Mouse (Mus musculus): Measurements from ENCODE around the gene Zbtb38. TPM values are rescaled to one million over a fixed set of nuclear protein-coding genes. Genes with fewer than 3 reads are reported as not detected.
A peak's percentile ranks its signal among the peaks of the same experiment; 100 is the strongest.

Zbtb38 gene
- total and polyA plus RNA-seq, 3 experiments: 9.0 to 43.5 (median 42.3) TPM

DNA sequence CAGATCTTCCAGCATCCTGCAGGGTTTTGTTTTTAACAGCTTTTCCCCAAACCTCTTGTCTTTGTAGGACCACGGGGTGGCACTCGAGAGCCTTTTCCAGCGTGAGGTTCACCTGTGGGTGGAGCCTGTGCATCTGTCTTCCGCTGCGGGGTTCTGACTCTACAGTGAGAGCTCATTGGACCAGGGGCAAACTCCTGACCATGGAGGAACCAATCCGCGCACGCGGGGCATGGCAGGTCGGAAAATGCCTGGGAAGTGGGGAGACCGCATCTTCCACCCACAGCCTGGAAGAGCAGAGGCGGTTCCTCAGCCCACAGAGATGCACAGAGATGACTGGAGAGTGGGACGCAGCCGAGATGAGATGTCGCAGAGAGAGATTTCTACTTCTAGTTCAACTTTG, 82.8 kb downstream of the Zbtb38 start:
- peaks cover 1% of the 10 kb centered on the region; the same call in 1 of the 2 replicates for H3K4me1 ChIP-seq (ENCODE audit: control insufficient read depth, insufficient read depth, low read length)
- H3K27me3 ChIP-seq (ENCODE audit: control insufficient read depth, insufficient read depth, low read length): no peaks in the 10 kb centered on the region
- no peaks in the 10 kb centered on the region for H3K36me3 ChIP-seq (ENCODE audit: control insufficient read depth, insufficient read depth, low read length)
- no peak overlapping the region for H3K9ac ChIP-seq (ENCODE audit: low read depth, low read length)
- TF ChIP-seq POLR2A (IDR thresholded peaks at IDR 0.05; ENCODE audit: insufficient read depth, low read depth, low read length): peak; percentile 81
- peak; percentile 94 for TF ChIP-seq CTCF (IDR thresholded peaks at IDR 0.05)
- TF ChIP-seq EP300 (IDR thresholded peaks at IDR 0.05; ENCODE audit: insufficient read depth, low read depth, low read length): peak; percentile 76
- H3K79me2 ChIP-seq (replicated peaks; ENCODE audit: control insufficient read depth, insufficient read depth, low read length): no peaks in the 10 kb centered on the region
- H3K4me3 ChIP-seq: peak overlapping the region; percentile 52
- WGBS: 3% methylated on average over 15 of the region's 15 CpGs
- DNase-seq: peak; percentile 93
- peak overlapping the region; percentile 51 for H3K27ac ChIP-seq
- intact Hi-C loops (cut with DNase I): loop anchor here (1.0 to 2.0 kb wide), 3 partner anchors 49 to 148 kb away; no protein-coding TSS in a partner anchor

DNA sequence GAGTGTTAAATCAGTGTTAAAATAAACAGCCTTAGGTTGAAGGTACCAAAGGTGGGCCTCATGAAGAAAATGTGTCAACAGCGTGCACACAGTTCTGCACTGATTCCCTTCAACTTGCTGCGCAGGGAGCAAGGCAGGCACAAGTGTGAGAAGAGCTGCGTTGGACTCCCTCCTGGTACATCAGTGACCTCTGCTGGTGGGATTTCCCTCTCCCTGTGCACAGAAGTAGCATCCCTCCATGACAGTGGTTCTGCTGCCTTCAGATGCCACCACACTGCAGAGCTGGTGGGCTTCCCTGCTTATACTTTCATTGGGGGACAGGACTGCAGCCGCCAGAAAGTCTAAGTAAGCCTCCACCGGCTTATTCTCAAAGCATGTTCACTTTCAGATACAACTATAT, 84.0 kb downstream of the Zbtb38 start:
- Histone ChIP-seq H3K4me3 (no peak overlapping the region), H3K9ac (ENCODE audit: low read depth, low read length) (no peak overlapping the region), H3K79me2 (replicated peaks; ENCODE audit: control insufficient read depth, insufficient read depth, low read length) (no peaks in the 10 kb centered on the region), H3K36me3 (ENCODE audit: control insufficient read depth, insufficient read depth, low read length) (no peaks in the 10 kb centered on the region), H3K27ac (no peak overlapping the region), H3K4me1 (ENCODE audit: control insufficient read depth, insufficient read depth, low read length) (peaks cover 1% of the 10 kb centered on the region; the same call in 1 of the 2 replicates), H3K27me3 (ENCODE audit: control insufficient read depth, insufficient read depth, low read length) (no peaks in the 10 kb centered on the region)
- intact Hi-C loops (cut with DNase I): loop anchor here (1.0 kb wide), 3 partner anchors 91 to 150 kb away; no protein-coding TSS in a partner anchor
- WGBS: 45% methylated on average over 5 of the region's 5 CpGs
- TF ChIP-seq CTCF (IDR thresholded peaks at IDR 0.05): peak; percentile 70
- no peak for TF ChIP-seq EP300 (IDR thresholded peaks at IDR 0.05; ENCODE audit: insufficient read depth, low read depth, low read length)
- no peak for TF ChIP-seq POLR2A (IDR thresholded peaks at IDR 0.05; ENCODE audit: insufficient read depth, low read depth, low read length)
- peak; percentile 34 to 46 for DNase-seq

DNA sequence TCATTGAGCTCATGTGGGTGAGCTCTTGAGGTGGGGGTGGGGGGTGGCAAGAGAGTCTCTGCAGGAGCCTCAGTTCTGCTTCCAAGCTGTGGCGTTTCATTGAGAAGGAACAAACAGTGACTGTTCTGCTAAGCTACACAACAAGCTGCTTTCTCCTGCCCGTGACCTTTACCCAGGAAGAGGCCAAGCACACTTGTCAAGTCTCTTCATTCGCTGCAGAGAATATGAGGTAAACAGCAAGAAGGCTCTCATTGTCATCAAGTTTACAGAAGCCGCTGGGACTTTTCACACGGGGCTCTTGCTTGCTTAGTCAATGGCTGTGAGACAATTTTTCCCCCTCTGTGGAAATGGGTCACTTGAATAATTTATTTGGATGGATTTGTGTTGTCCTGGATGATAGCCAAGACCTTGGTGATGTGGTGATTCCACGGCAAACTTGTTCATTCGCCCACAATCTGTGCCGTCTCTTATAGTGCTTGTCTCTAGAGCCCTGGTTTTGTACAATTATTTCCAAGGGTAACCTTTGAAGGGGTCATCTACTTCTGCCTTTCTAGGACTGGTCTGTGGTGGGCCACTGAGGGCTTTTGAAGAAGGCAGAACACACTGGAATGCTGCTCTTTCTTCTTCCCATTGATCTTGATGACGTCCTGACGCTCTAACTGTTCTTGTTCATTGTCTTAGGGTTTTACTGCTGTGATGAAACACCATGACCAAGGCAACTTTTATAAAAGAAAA, 92.0 kb downstream of the Zbtb38 start:
- intact Hi-C loops (cut with DNase I): no loop called here
- no peaks in the 10 kb centered on the region for H3K4me1 ChIP-seq (ENCODE audit: control insufficient read depth, insufficient read depth, low read length)
- H3K4me3 ChIP-seq: no peak overlapping the region
- WGBS: 82% methylated on average over 10 of the region's 10 CpGs
- no peak overlapping the region for H3K9ac ChIP-seq (ENCODE audit: low read depth, low read length)
- TF ChIP-seq POLR2A (IDR thresholded peaks at IDR 0.05; ENCODE audit: insufficient read depth, low read depth, low read length): no peak
- TF ChIP-seq CTCF (IDR thresholded peaks at IDR 0.05): no peak
- TF ChIP-seq EP300 (IDR thresholded peaks at IDR 0.05; ENCODE audit: insufficient read depth, low read depth, low read length): no peak
- no peak for DNase-seq
- H3K36me3 ChIP-seq (ENCODE audit: control insufficient read depth, insufficient read depth, low read length): no peaks in the 10 kb centered on the region
- no peaks in the 10 kb centered on the region for H3K79me2 ChIP-seq (replicated peaks; ENCODE audit: control insufficient read depth, insufficient read depth, low read length)
- no peak overlapping the region for H3K27ac ChIP-seq
- H3K27me3 ChIP-seq (ENCODE audit: control insufficient read depth, insufficient read depth, low read length): no peaks in the 10 kb centered on the region

DNA sequence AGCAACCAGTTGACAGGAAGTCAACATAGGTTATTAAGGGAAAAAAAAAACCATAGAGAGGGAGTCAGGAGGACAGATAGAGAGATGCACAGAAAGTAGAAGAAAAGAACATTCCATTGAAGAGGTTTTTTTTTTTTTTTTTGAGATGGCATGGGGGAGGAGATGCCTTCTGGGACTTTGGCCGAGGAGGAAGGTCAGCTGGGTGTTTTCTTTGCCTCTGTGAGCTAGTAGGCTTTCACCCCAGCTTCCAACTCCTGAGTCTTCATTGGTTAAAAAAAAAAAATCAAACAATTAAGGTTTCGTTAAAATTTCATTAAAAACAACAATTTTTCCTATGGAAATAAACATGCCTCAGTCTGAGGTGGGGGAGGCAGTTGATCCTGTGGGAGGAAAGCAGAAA, 92.8 kb downstream of the Zbtb38 start:
- H3K36me3 ChIP-seq (ENCODE audit: control insufficient read depth, insufficient read depth, low read length): no peaks in the 10 kb centered on the region
- no peak overlapping the region for H3K9ac ChIP-seq (ENCODE audit: low read depth, low read length)
- no peaks in the 10 kb centered on the region for H3K4me1 ChIP-seq (ENCODE audit: control insufficient read depth, insufficient read depth, low read length)
- no peaks in the 10 kb centered on the region for H3K27me3 ChIP-seq (ENCODE audit: control insufficient read depth, insufficient read depth, low read length)
- no peak overlapping the region for H3K4me3 ChIP-seq
- no peak for TF ChIP-seq POLR2A (IDR thresholded peaks at IDR 0.05; ENCODE audit: insufficient read depth, low read depth, low read length)
- TF ChIP-seq EP300 (IDR thresholded peaks at IDR 0.05; ENCODE audit: insufficient read depth, low read depth, low read length): no peak
- TF ChIP-seq CTCF (IDR thresholded peaks at IDR 0.05): no peak
- no peak overlapping the region for H3K27ac ChIP-seq
- no peak for DNase-seq
- intact Hi-C loops (cut with DNase I): no loop called here
- H3K79me2 ChIP-seq (replicated peaks; ENCODE audit: control insufficient read depth, insufficient read depth, low read length): no peaks in the 10 kb centered on the region
- WGBS: 63% methylated on average over 2 of the region's 2 CpGs

DNA sequence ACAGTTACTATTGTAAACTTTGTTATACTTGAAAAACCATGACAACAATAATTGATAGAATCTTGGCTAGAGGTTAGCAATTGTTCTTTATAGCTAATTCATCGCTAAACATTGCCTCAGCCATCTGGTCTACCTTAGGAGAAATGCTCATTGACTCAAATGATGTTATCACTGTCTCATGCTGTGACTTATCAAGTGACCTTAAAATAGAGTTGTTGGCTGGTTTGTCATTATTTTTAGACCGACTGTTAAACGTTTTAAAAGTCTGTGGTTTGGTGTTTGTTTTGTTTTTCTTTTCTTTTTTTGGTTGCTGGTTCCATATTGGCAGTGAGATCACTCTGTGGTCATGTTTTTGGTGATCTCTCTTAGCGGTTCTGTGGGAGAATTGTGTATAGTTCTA, 99.1 kb downstream of the Zbtb38 start:
- intact Hi-C loops (cut with DNase I): loop anchor here (2.0 kb wide), 1 partner anchor 81 kb away; no protein-coding TSS in a partner anchor
- H3K27me3 ChIP-seq (ENCODE audit: control insufficient read depth, insufficient read depth, low read length): no peaks in the 10 kb centered on the region
- WGBS: 31% methylated on average over 4 of the region's 4 CpGs

DNA sequence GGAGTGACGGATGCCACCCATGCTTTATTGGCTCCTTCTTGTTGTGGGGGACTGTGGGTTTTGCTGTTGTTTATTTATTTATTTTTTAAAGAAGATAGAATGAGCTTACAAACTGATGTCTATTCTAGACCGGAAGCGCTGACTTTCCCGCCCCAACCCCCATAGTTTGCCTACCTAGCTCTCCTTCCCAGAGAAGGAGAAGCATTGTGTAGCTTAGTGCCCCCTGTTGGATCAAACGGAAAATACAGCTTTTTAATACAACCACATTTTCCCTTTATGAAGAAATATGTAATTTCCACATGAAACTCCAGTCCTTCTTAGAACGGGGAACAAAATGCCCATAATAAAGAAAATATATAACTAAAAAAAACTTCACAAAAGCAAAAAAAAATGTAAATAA, 99.9 kb downstream of the Zbtb38 start:
- no peak overlapping the region for H3K9ac ChIP-seq (ENCODE audit: low read depth, low read length)
- H3K4me3 ChIP-seq: no peak overlapping the region
- no peaks in the 10 kb centered on the region for H3K79me2 ChIP-seq (replicated peaks; ENCODE audit: control insufficient read depth, insufficient read depth, low read length)
- TF ChIP-seq EP300 (IDR thresholded peaks at IDR 0.05; ENCODE audit: insufficient read depth, low read depth, low read length) (no peak), POLR2A (IDR thresholded peaks at IDR 0.05; ENCODE audit: insufficient read depth, low read depth, low read length) (no peak), CTCF (IDR thresholded peaks at IDR 0.05) (peak; percentile 67)
- no peaks in the 10 kb centered on the region for H3K4me1 ChIP-seq (ENCODE audit: control insufficient read depth, insufficient read depth, low read length)
- H3K36me3 ChIP-seq (ENCODE audit: control insufficient read depth, insufficient read depth, low read length): no peaks in the 10 kb centered on the region
- intact Hi-C loops (cut with DNase I): loop anchor here (2.0 kb wide), 1 partner anchor 80 kb away; no protein-coding TSS in a partner anchor
- H3K27me3 ChIP-seq (ENCODE audit: control insufficient read depth, insufficient read depth, low read length): no peaks in the 10 kb centered on the region
- 50% methylated on average over 6 of the region's 6 CpGs for WGBS
- H3K27ac ChIP-seq: no peak overlapping the region
- no peak for DNase-seq

More for the DNA sequence above, 99.1 kb downstream of the Zbtb38 start:
- H3K4me1 ChIP-seq (ENCODE audit: control insufficient read depth, insufficient read depth, low read length): no peaks in the 10 kb centered on the region
- no peak overlapping the region for H3K9ac ChIP-seq (ENCODE audit: low read depth, low read length)
- no peaks in the 10 kb centered on the region for H3K79me2 ChIP-seq (replicated peaks; ENCODE audit: control insufficient read depth, insufficient read depth, low read length)
- DNase-seq: no peak
- no peak overlapping the region for H3K4me3 ChIP-seq
- TF ChIP-seq EP300 (IDR thresholded peaks at IDR 0.05; ENCODE audit: insufficient read depth, low read depth, low read length): no peak
- no peak for TF ChIP-seq CTCF (IDR thresholded peaks at IDR 0.05)
- TF ChIP-seq POLR2A (IDR thresholded peaks at IDR 0.05; ENCODE audit: insufficient read depth, low read depth, low read length): no peak
- no peaks in the 10 kb centered on the region for H3K36me3 ChIP-seq (ENCODE audit: control insufficient read depth, insufficient read depth, low read length)
- H3K27ac ChIP-seq: no peak overlapping the region

All from heart, adult 2 months (tissue).